Mouse (Mus musculus) ES-Bruce4 (cell line): ENCODE measurements around the gene Tnfsf8.

Experiments
- CTCF ChIP-seq: IDR thresholded peaks from one replicate; pipeline ENCODE4 v1.8.1; 2011; ENCODE audit warnings: low read depth, low read length
- EP300 ChIP-seq: IDR thresholded peaks from 2 replicates; pipeline ENCODE4 v1.6.1; 2011; ENCODE audit warnings: low read depth, low read length; ENCODE audit not compliant: insufficient read depth
- POLR2A ChIP-seq: IDR thresholded peaks from one replicate; pipeline ENCODE4 v1.8.1; 2011; ENCODE audit warnings: low read length; ENCODE audit not compliant: insufficient read depth

DNA sequence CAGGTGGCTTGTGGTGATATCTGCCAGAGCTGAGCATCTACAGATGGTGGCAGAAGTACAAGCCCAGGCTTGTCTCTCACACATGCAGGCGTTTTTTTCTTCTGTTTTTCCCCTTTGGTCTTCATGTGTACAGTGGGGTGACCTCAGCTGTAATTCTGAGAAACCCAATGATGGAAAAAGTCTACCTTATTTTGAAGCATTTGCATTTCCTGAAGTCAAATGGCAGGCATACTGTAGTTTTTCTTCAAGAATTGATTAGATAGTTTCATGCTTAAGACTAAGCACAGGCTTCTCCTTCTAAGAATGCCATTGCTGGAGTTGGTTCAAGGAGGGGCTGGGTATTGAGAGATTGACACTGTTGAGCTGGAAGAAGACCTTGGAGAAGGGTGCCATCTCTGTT lies 18.9 kb downstream of the Tnfsf8 start:
- TF ChIP-seq POLR2A (no peak), EP300 (no peak), CTCF (no peak)
